Mouse (Mus musculus) naive thymus-derived CD4-positive, alpha-beta T cell, adult 2 months (primary cell): ENCODE measurements around the gene Ddo.

ENCODE experiments used
- DNase-seq: peaks from one replicate; pipeline ENCODE4 v3.0.0-alpha.2; 2011; ENCODE audit warnings: low read depth

Gene Ddo

GRCm38 (mm10) chr10:40716713-40717112 is 86.9 kb downstream of the Ddo start:
- DNase-seq = no peak

GRCm38 (mm10) chr10:40718362-40718761 is 88.6 kb downstream of the Ddo start:
- DNase-seq = no peak

DNA sequence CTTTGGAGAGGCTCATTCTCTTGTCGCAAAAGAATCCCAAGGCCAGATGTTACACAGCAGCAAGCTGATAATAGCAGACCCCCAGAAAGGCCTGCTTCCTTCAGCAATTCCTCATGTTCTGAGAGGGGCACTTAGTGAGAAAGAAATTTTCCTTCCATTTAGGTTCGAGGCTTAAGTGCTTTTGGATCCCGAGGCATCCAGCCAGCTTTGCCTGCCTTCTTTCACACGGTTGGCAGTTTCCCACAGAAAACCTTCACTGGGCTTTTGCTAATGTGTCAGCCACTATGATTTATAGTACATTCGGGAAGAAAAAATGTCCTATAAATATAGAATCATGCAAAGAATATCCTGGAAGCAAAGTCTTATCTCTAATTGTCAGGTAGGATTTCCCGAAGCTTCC is 89.3 kb downstream of the Ddo start:
- DNase-seq = no peak

DNA sequence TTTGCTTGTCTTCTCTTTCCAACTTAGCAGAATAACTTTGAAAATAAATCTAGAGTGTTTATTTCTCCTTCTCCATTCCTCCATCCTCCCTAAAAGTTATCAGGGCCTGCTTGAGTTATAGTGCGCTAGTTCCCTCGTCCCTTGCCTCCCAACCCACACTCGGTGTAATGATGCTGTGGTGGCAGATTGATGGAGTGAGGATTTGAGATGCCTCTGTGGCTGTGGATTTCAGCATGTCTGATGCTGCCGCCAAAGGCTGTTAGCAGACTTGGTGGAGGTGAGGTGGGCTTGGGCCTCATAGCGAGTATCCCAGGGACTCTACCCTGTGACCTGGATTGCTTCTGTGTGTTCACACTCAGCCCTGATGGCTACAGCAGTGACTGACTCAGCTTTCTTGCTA is 91.1 kb downstream of the Ddo start:
- DNase-seq = no peak

DNA sequence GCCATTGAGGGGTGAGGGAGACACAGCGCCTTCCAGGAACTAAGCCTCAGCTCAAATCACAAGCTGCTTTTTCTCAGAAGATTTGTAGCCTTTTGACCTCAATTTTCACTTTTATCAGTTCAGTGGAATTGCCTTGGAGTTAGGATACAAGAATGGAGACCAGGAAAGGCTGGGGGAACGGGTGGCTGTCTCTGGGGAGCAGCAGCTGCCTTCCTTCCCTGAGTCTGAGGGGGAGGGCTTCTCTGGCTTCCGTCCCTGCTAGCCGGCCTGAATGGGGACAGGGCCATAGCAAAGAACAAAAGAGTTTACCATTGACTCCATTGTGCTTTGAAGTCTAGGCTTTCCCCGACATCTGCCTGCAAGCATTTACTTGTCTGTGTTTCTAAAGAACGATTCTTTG is 94.5 kb downstream of the Ddo start:
- no peak for DNase-seq

- no peak for DNase-seq
Observed at GRCm38 (mm10) chr10:40725066-40725465, 95.3 kb downstream of the Ddo start.

DNA sequence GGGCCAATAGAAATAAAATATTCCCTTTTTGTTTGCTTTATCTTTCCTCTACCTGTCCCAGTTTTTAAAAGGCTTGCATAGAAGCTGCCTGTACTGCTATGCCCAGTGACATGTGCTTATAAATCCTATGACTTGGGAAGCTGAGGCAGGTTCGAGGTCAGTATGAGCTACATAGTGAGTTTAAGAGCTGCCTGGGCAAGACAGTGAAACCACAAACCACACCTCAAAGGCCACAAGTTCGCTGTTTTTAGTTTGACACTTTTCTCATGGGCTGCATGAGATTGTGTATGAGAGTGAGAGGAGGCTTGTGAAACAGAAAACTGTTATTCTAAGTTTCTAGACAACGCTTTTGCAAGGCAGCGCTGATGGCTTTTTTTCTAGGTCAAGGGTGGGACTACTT is 95.7 kb downstream of the Ddo start:
- no peak for DNase-seq

- DNase-seq = no peak
Observed at GRCm38 (mm10) chr10:40726288-40726902, 96.6 kb downstream of the Ddo start.

- DNase-seq = no peak
Observed at GRCm38 (mm10) chr10:40726989-40727388, 97.2 kb downstream of the Ddo start.

DNA sequence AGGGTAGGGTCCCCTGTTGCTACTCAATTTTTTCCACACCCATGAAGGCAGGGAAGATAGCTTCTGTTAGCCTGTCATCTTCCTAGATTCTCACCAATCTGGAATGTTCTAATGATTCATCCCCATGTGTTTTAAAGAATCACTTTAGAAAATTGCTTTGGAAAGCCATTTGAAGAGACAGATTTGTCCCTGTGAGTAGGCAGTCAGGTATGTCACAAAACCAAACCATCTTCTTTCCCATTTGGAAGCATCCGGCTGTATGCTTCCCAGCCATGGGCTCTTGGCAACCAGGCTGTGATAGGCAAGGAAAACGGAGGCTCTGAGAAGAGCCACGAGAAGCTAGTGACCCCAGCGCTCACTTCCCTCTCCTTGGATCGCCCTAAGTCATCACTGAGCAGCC is 100.4 kb downstream of the Ddo start:
- DNase-seq = no peak
